Mouse (Mus musculus): ENCODE measurements around the gene Cd300lg. TPM values are rescaled to one million over a fixed set of nuclear protein-coding genes. Genes with fewer than 3 reads are reported as not detected.
A peak's percentile ranks its signal among the peaks of the same experiment; 100 is the strongest.

Gene Cd300lg
- polyA plus RNA-seq, 1 experiment from 2014 or later = 0.59 TPM

- no peak overlapping the region for H3K4me3 ChIP-seq
- H3K27me3 ChIP-seq = no peaks in the 10 kb centered on the region
- peaks cover 47% of the 10 kb centered on the region for H3K4me1 ChIP-seq
- 13% methylated on average over 3 of the region's 3 CpGs for WGBS
- H3K36me3 ChIP-seq = no peaks in the 10 kb centered on the region
- no peaks in the 10 kb centered on the region for H3K9me3 ChIP-seq
- no peak overlapping the region for H3K9ac ChIP-seq
- no peak for ATAC-seq (ENCODE audit: borderline replicate concordance, extremely low read depth, low FRiP score, low TSS enrichment)
- peak overlapping the region; percentile 97 for H3K4me2 ChIP-seq
- peak overlapping the region; percentile 78; the same call in 1 of the 2 replicates for H3K27ac ChIP-seq
These were observed 45.0 kb downstream of the Cd300lg start for GRCm38 (mm10) chr11:102086331-102086730.

GRCm38 (mm10) chr11:102087081-102087751, 45.9 kb downstream of the Cd300lg start:
- H3K27me3 ChIP-seq = no peaks in the 10 kb centered on the region
- peaks cover 41% of the 10 kb centered on the region for H3K4me1 ChIP-seq
- peak overlapping the region; percentile 97 for H3K4me2 ChIP-seq
- peak overlapping the region; percentile 69 for H3K4me3 ChIP-seq
- peak; percentile 69 for ATAC-seq (ENCODE audit: borderline replicate concordance, extremely low read depth, low FRiP score, low TSS enrichment)
- peak overlapping the region; percentile 55 for H3K9ac ChIP-seq
- H3K27ac ChIP-seq = peak overlapping the region; percentile 78
- no peaks in the 10 kb centered on the region for H3K9me3 ChIP-seq
- under 1% methylated on average over 37 of the region's 39 CpGs for WGBS
- H3K36me3 ChIP-seq = no peaks in the 10 kb centered on the region

- peak within 1 kb of the TSS; percentile 55 for H3K9ac ChIP-seq
- WGBS = under 1% methylated on average over 48 of the region's 49 CpGs
- peaks cover 31% of the 10 kb centered on the region for H3K4me1 ChIP-seq
- peak; percentile 74 for ATAC-seq (ENCODE audit: borderline replicate concordance, extremely low read depth, low FRiP score, low TSS enrichment)
- no peaks in the 10 kb centered on the region for H3K27me3 ChIP-seq
- H3K9me3 ChIP-seq = no peaks in the 10 kb centered on the region
- H3K36me3 ChIP-seq = no peaks in the 10 kb centered on the region
- H3K27ac ChIP-seq = peak within 1 kb of the TSS; percentile 78
- H3K4me2 ChIP-seq = peak within 1 kb of the TSS; percentile 97
- H3K4me3 ChIP-seq = peak within 1 kb of the TSS; percentile 69
These were observed 46.9 kb downstream of the Cd300lg start, which contains the start of gene Mpp2 for GRCm38 (mm10) chr11:102087931-102088898. TSS of gene Mpp2 (minus strand) at chr11:102088515.

GRCm38 (mm10) chr11:102089088-102089808, 47.9 kb downstream of the Cd300lg start:
- peak; percentile 64 for ATAC-seq (ENCODE audit: borderline replicate concordance, extremely low read depth, low FRiP score, low TSS enrichment)
- H3K27ac ChIP-seq = peak overlapping the region; percentile 78
- WGBS = under 1% methylated on average over 20 of the region's 20 CpGs

GRCm38 (mm10) chr11:102095676-102096075, 54.4 kb downstream of the Cd300lg start:
- Histone ChIP-seq H3K4me3 (no peak overlapping the region), H3K4me1 (peaks cover 15% of the 10 kb centered on the region), H3K4me2 (no peak overlapping the region), H3K36me3 (no peaks in the 10 kb centered on the region), H3K27ac (no peak overlapping the region), H3K27me3 (no peaks in the 10 kb centered on the region), H3K9me3 (no peaks in the 10 kb centered on the region), H3K9ac (no peak overlapping the region)
- 73% methylated on average over 3 of the region's 3 CpGs for WGBS
- no peak for ATAC-seq (ENCODE audit: borderline replicate concordance, extremely low read depth, low FRiP score, low TSS enrichment)

More at GRCm38 (mm10) chr11:102089088-102089808, 47.9 kb downstream of the Cd300lg start:
- H3K4me3 ChIP-seq = peak overlapping the region; percentile 69
- no peaks in the 10 kb centered on the region for H3K36me3 ChIP-seq
- peak overlapping the region; percentile 55; the same call in 1 of the 2 replicates for H3K9ac ChIP-seq
- H3K4me1 ChIP-seq = peaks cover 30% of the 10 kb centered on the region
- peak overlapping the region; percentile 97 for H3K4me2 ChIP-seq
- no peaks in the 10 kb centered on the region for H3K27me3 ChIP-seq
- H3K9me3 ChIP-seq = no peaks in the 10 kb centered on the region

- H3K4me3 ChIP-seq = 0 out of 2 replicates have a peak overlapping the region, but pooled peaks have one; percentile 20
- peak overlapping the region; percentile 51 for H3K4me2 ChIP-seq
- no peak overlapping the region for H3K27ac ChIP-seq
- peaks cover 15% of the 10 kb centered on the region for H3K4me1 ChIP-seq
- WGBS = 56% methylated on average over 5 of the region's 5 CpGs
- no peak for ATAC-seq (ENCODE audit: borderline replicate concordance, extremely low read depth, low FRiP score, low TSS enrichment)
- H3K9me3 ChIP-seq = no peaks in the 10 kb centered on the region
- no peak overlapping the region for H3K9ac ChIP-seq
- H3K27me3 ChIP-seq = peaks cover 3% of the 10 kb centered on the region
- H3K36me3 ChIP-seq = no peaks in the 10 kb centered on the region
These were observed 55.1 kb downstream of the Cd300lg start for GRCm38 (mm10) chr11:102096446-102096845.

- Histone ChIP-seq H3K4me1 (peaks cover 15% of the 10 kb centered on the region), H3K9me3 (no peaks in the 10 kb centered on the region), H3K4me3 (peak overlapping the region; percentile 20), H3K27me3 (peaks cover 6% of the 10 kb centered on the region), H3K27ac (no peak overlapping the region), H3K9ac (peak overlapping the region; percentile 18; the same call in 1 of the 2 replicates), H3K36me3 (no peaks in the 10 kb centered on the region), H3K4me2 (peak overlapping the region; percentile 51)
- WGBS = 4% methylated on average over 18 of the region's 18 CpGs
- ATAC-seq (ENCODE audit: borderline replicate concordance, extremely low read depth, low FRiP score, low TSS enrichment) = peak; percentile 88
These were observed 55.6 kb downstream of the Cd300lg start for GRCm38 (mm10) chr11:102096887-102097391.

GRCm38 (mm10) chr11:102101219-102101618, 59.9 kb downstream of the Cd300lg start, which contains the start of gene Ppy:
TSS of gene Ppy (minus strand) at chr11:102101319.
- Histone ChIP-seq H3K4me1 (peaks cover 19% of the 10 kb centered on the region), H3K4me2 (no peak within 1 kb of the TSS), H3K27me3 (peaks cover 39% of the 10 kb centered on the region), H3K36me3 (no peaks in the 10 kb centered on the region), H3K27ac (no peak within 1 kb of the TSS), H3K9me3 (no peaks in the 10 kb centered on the region), H3K9ac (no peak within 1 kb of the TSS), H3K4me3 (no peak within 1 kb of the TSS)
- 72% methylated on average over 4 of the region's 4 CpGs for WGBS
- ATAC-seq (ENCODE audit: borderline replicate concordance, extremely low read depth, low FRiP score, low TSS enrichment) = no peak

- Histone ChIP-seq H3K36me3 (no peaks in the 10 kb centered on the region), H3K4me3 (no peak overlapping the region), H3K9me3 (no peaks in the 10 kb centered on the region), H3K27me3 (peaks cover 53% of the 10 kb centered on the region), H3K4me1 (0 out of 2 replicates have a peak, but pooled peaks cover 5% of the 10 kb centered on the region), H3K4me2 (no peak overlapping the region), H3K9ac (no peak overlapping the region), H3K27ac (no peak overlapping the region)
- 17% methylated on average over 17 of the region's 17 CpGs for WGBS
- no peak for ATAC-seq (ENCODE audit: borderline replicate concordance, extremely low read depth, low FRiP score, low TSS enrichment)
These were observed 61.4 kb downstream of the Cd300lg start for GRCm38 (mm10) chr11:102102485-102103258.

All from lung, embryonic 15.5 days (tissue).